Comparison of ENCODE assay signal across 12 mouse cellular contexts in genomic region chr6:112852261-112853235, GRCm38 (mm10).
A peak's percentile ranks its signal among the peaks of the same experiment; 100 is the strongest.
DNase-seq lines count a peak whose midpoint lies in the region; ATAC-seq and TF ChIP-seq lines count a peak whose summit lies in the region.
"Had no signal": no experiment of that assay in that cellular context is flagged by ENCODE, and none has a peak within 500 bp of the region (broad histone marks: within the 10 kb centered on the region; RNA-seq: fewer than 3 reads in every experiment).

No protein-coding gene starts in this region.

- H3K4me2 ChIP-seq in kidney, postnatal 0 days (ENCODE audit: low read length): no peak overlapping the region
- no peak overlapping the region for H3K4me2 ChIP-seq in hindbrain, embryonic 15.5 days
- H3K4me2 ChIP-seq: heart, embryonic 11.5 days; liver, embryonic 15.5 days; stomach, embryonic 15.5 days had no signal

- no peaks in the 10 kb centered on the region for H3K27me3 ChIP-seq in kidney, postnatal 0 days (ENCODE audit: insufficient read depth, low read length)
- no peaks in the 10 kb centered on the region for H3K27me3 ChIP-seq in hindbrain, embryonic 15.5 days
- H3K27me3 ChIP-seq: liver, embryonic 15.5 days; stomach, embryonic 15.5 days had no signal

- no peaks in the 10 kb centered on the region for H3K4me1 ChIP-seq in kidney, postnatal 0 days (replicated peaks; ENCODE audit: insufficient read depth, low read length)
- peaks cover 55% of the 10 kb centered on the region for H3K4me1 ChIP-seq in hindbrain, embryonic 15.5 days (replicated peaks)
- H3K4me1 ChIP-seq: liver, embryonic 15.5 days; stomach, embryonic 15.5 days had no signal

- H3K9ac ChIP-seq in kidney, postnatal 0 days (ENCODE audit: low read depth, low read length): no peak overlapping the region
- no peak overlapping the region for H3K9ac ChIP-seq in hindbrain, embryonic 15.5 days
- H3K9ac ChIP-seq: liver, embryonic 15.5 days; stomach, embryonic 15.5 days had no signal

- no peaks in the 10 kb centered on the region for H3K36me3 ChIP-seq in kidney, postnatal 0 days (ENCODE audit: insufficient read depth, low read length)
- H3K36me3 ChIP-seq in hindbrain, embryonic 15.5 days: no peaks in the 10 kb centered on the region
- H3K36me3 ChIP-seq: G1E; liver, embryonic 15.5 days; stomach, embryonic 15.5 days had no signal

- H3K4me3 ChIP-seq in kidney, postnatal 0 days (replicated peaks; ENCODE audit: low read depth, low read length): no peak overlapping the region
- H3K4me3 ChIP-seq in hindbrain, embryonic 15.5 days: no peak overlapping the region
- H3K4me3 ChIP-seq: liver, embryonic 15.5 days; stomach, embryonic 15.5 days had no signal

- H3K9me3 ChIP-seq in kidney, postnatal 0 days (replicated peaks; ENCODE audit: low read length): no peaks in the 10 kb centered on the region
- no peaks in the 10 kb centered on the region for H3K9me3 ChIP-seq in hindbrain, embryonic 15.5 days
- H3K9me3 ChIP-seq: liver, embryonic 15.5 days; stomach, embryonic 15.5 days had no signal

- 0 out of 2 replicates have a peak, but pooled peaks have one; percentile 5 for TF ChIP-seq CTCF in kidney, postnatal 0 days (IDR thresholded peaks at IDR 0.05; ENCODE audit: low read depth)

- no peak for ATAC-seq in kidney, postnatal 0 days (replicated peaks; ENCODE audit: low FRiP score, low read depth)
- no peak for ATAC-seq in hindbrain, embryonic 15.5 days (ENCODE audit: low FRiP score, low read depth)

- DNase-seq in kidney, postnatal 0 days (ENCODE audit: low spot score): no peak
- DNase-seq in kidney, postnatal 25 days: no peak
- DNase-seq in ES-CJ7 (ENCODE audit: low read depth, low spot score): peak; percentile 51
- peak; percentile 69 to 72 for DNase-seq in spleen, postnatal 36 days (ENCODE audit: low spot score in 2 of 2)
- DNase-seq in kidney, adult 9 months: no peak
- no peak for DNase-seq in heart, postnatal 4 days
- DNase-seq in right cerebral cortex, postnatal 25 days: no peak

- H3K27ac ChIP-seq in kidney, postnatal 0 days: no peak overlapping the region
- H3K27ac ChIP-seq in hindbrain, embryonic 15.5 days (replicated peaks): peak overlapping the region; percentile 46; the same call in 1 of the 2 replicates
- H3K27ac ChIP-seq: liver, embryonic 15.5 days; stomach, embryonic 15.5 days had no signal

- WGBS in kidney, postnatal 0 days: 66% methylated on average over 14 of the region's 14 CpGs
- WGBS in hindbrain, embryonic 15.5 days: 58% methylated on average over 14 of the region's 14 CpGs

Comparison
In these comparisons a context has a peak if more than half of its experiments do, and no peak if none do; other contexts are left out.
1. DNase-seq: peak in ES-CJ7 (single experiment) and spleen, postnatal 36 days (2 of 2); none in kidney, postnatal 0 days (single experiment), kidney, postnatal 25 days (0 of 2), kidney, adult 9 months (single experiment), heart, postnatal 4 days (single experiment) and right cerebral cortex, postnatal 25 days (single experiment).